Mouse (Mus musculus) lung, postnatal 14 days (tissue): ENCODE measurements at regions not wholly inside any gene's neighbourhood (a gene's known extent, or its start where the extent isn't known, plus 50 kb on each side); places are given as distances from the start of the nearest gene placed in this dataset.
A peak's percentile ranks its signal among the peaks of the same experiment; 100 is the strongest.

Experiments used
- DNase-seq: peaks from one replicate; pipeline ENCODE4 v3.0.0; 2021

GRCm38 (mm10) chr9:60998086-60998785 lies 203.9 kb downstream of the Uaca start:
- peak; percentile 38 for DNase-seq

DNA sequence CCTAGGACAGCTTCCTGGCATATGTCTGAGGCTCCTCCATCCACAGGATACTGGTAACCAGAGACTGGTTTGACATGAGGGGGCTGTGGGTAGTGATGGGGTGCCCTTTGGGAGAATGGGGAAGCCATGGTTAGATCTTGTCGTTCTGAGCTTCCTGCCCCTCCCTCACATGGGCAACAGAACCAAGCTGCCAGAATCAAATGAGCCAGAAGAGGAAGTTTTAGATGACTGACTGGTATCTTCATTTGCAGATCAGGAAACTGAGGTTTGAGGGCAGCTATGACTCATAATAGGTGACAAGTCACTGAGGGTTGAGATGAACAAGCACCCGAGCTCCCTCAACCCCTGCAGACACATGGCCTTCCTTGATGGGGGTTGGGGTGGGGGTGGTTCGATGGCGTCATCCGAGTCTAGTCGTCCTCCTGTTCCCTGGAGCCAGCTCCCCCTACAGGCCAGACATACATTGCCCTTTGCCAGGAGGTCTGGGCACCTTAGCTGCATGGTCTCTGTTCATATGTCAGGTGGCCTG lies 204.7 kb downstream of the Uaca start:
- peak; percentile 47 for DNase-seq

- DNase-seq, result no peak
These were observed 205.9 kb downstream of the Uaca start for GRCm38 (mm10) chr9:61000232-61000631.

- DNase-seq, result no peak
These were observed 208.2 kb downstream of the Uaca start for GRCm38 (mm10) chr9:61002572-61002971.

DNA sequence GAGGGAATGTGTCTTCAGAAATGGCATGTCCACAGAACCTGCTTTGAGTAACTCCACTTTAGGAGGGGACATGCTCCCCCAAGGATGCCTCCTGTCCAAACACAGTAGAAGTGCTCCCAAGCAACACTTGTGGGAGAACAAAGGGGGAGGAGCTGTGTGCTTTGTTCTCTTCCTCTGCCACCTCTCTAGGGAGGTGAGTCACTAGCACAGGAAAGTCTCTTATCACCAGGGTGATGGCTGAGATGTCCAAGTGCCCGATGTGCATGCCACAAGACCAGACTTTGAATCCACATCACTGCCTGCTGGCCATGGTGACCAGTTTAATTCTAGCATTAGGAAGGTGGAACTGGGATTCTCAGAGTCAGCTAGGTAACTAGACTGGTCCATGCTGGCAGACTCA lies 214.1 kb downstream of the Uaca start:
- DNase-seq, result no peak

- DNase-seq, result no peak
These were observed 216.7 kb downstream of the Uaca start for GRCm38 (mm10) chr9:61011066-61011465.

DNA sequence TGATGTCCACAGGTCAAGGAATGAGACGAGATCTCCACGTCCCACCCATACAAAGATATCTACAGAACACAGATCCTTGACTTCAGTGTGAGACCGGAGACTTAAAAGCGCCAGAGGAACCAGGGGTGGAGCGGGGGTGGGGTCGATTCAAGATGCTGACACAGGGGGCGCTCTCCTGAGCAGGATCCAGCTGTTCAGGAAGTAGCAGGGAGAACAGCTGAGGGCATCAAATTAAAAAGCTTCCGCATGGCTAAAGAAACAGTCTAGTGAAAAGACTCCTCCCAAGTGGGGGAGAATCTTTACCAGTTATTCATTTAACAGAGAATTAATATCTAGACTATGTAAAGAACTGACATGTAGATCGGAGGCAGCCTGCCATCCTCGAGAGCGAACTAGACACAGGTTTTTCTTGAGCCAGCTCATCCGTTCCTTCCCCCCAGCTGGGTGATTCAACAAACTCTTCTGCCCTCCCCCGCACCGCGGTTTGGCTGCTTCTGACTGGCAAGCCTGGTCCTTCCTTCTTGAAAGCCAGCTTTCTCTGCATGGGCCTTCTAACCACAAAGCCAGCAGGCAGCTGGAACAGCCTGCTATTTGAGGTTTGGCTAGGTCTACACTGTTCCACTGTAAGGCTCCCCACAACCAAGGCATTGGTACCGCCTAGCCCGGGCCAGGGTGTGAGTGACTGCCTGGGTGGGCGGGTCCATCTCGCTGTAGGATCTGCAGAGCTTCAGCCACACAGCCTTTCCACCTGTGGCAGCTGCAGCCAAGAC lies 218.6 kb downstream of the Uaca start:
- DNase-seq, result peak; percentile 51

GRCm38 (mm10) chr9:61014151-61014550 lies 219.8 kb downstream of the Uaca start:
- no peak for DNase-seq

GRCm38 (mm10) chr9:61015374-61015890 lies 221.1 kb downstream of the Uaca start:
- no peak for DNase-seq

- no peak for DNase-seq
These were observed 222.3 kb downstream of the Uaca start for GRCm38 (mm10) chr9:61016673-61017072.

- DNase-seq, result no peak
These were observed 225.6 kb downstream of the Uaca start for GRCm38 (mm10) chr9:61019938-61020337.

DNA sequence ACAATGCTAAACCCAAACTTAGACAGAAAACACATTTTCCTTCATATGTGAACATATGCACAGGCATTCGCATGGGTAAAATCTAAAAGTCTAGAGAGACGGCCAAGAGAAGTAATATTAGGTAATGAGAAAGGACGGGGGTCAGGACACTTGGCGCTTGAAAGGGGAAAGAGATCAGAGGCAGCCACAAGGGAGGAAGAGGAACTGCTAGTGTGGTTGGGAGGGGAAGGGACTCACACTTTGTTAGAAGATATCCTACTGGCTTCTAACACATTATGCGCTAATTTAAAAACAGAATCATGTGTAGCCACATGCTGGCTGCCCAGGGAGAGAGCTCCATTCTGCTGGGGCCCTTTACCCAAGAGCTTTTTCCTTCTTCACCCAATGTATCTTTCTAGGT lies 227.5 kb downstream of the Uaca start:
- no peak for DNase-seq

GRCm38 (mm10) chr9:61022371-61023026 lies 228.2 kb downstream of the Uaca start:
- DNase-seq, result peak; percentile 31

GRCm38 (mm10) chr9:61025341-61025740 lies 231.0 kb downstream of the Uaca start:
- no peak for DNase-seq

DNA sequence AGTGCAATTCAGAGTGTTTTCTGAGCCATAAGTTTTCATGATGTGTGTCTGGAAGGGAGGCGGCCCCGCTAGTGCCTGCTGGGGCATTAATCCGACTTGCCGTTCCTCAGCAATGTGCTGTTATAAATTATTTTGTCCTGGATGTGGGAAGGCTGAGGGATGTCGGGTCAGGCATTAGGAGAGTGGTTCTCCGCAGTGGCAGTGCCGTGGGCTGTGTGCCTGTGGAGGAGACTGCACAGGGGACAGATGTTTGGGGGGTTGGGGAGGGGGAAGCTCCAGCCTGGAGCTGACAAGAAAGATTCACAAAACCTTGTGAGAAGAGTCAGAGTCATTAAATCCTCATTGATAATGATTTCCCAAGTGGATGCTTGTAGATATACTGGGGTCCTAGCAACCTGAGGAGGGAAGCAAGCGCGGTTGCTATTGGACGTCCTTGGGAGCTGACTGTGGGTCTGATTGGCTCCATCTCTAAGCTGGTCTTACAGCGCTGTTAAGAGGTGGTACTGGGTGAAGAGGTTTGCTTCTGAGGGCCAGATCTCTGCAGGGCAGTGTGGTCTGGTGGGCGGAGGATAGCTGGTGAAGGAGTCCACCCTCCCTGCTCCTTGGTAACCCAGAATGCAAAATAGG lies 234.5 kb downstream of the Uaca start:
- no peak for DNase-seq

GRCm38 (mm10) chr9:61031699-61032447 lies 237.5 kb downstream of the Uaca start:
- no peak for DNase-seq

DNA sequence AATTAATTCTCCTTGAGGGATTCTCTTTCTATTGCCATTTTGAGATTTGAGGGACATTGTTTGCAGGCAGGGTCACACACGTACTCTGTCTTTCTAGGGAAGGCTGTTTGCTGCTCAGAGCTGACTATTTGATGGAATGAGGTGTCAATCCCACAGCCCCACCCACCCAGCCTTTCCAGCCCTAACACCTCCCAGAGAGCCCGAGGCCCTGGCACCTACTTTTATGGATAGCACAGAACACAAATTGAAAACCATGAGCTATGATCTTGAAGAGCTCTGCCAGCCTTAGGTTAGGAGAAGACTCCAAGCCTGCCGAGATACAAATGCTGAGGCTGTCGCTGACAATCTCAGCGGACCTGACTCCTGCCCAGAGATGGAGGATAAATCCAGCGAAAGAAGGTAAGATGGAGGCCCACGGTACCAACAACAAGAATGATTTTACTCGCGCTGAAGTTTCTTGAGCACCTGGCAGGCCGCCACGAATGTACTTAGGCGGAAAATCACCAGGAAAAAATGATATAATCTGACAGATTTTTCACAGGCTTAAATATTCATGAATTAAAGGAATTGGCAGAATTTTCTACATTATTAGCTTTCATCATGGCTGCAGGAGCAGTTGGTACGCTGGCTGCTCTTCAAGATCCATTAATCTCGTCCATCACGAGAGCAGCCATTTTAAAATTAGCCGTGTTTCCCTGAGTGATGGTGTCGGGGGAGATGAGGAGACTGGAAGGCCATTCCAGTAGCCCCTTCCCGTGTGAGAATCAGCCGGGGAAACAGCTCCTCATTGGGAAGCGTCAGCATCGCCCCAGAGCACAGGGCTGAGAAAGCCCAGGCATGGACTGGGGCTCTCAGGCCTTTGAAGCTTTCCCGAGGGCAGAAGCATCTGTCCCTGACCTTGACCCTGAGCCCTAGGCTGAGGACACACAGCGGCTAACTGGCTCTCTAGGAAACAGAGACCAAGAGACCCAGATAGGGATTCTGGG lies 238.4 kb downstream of the Uaca start:
- no peak for DNase-seq

GRCm38 (mm10) chr9:61033593-61033992 lies 239.3 kb downstream of the Uaca start:
- no peak for DNase-seq

GRCm38 (mm10) chr9:61042063-61042462 lies 247.7 kb downstream of the Uaca start:
- DNase-seq, result no peak

GRCm38 (mm10) chr9:61044983-61045382 lies 250.6 kb downstream of the Uaca start:
- no peak for DNase-seq

GRCm38 (mm10) chr9:61046517-61046916 lies 252.2 kb downstream of the Uaca start:
- peak; percentile 84 for DNase-seq
